Mouse (Mus musculus) right cerebral cortex, postnatal 25 days (tissue): ENCODE results near the gene Dmrta2.

Source experiments
- DNase-seq: peaks from one replicate; pipeline ENCODE4 v3.0.0; 2022

Gene Dmrta2

DNA sequence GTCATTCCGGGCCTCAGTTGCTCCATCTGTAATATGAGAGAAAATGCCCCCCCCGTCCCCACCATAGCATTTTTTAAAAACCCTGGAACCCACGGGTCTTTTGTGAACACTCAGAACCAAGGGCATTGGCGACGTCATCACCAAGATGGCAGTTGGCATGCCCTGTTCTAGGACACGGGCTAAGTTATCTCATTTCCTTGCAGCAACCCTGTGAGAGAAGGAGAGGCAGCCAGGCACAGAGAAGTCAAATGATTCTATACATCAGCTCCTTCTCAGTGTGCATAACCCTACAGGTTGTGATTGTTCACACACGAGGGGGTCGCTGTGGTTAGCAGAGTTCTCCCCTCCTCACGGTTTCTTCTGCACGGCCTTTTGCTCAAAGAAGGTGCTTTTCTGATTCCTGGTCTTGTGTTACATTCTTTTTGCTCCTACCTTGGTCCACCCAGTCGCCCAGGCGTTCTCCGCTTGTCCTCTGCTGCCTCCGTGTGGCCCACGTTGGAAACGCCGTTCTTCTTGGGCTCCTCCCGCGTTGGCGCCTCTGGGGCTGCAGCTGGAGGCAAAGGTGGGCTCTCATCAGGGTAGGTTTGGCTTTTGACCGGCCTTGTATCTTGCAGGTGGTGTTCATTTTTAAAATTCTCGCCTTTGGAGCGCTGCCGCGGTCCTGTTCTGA lies 44.2 kb downstream of the Dmrta2 start:
- DNase-seq: peak; percentile 83

DNA sequence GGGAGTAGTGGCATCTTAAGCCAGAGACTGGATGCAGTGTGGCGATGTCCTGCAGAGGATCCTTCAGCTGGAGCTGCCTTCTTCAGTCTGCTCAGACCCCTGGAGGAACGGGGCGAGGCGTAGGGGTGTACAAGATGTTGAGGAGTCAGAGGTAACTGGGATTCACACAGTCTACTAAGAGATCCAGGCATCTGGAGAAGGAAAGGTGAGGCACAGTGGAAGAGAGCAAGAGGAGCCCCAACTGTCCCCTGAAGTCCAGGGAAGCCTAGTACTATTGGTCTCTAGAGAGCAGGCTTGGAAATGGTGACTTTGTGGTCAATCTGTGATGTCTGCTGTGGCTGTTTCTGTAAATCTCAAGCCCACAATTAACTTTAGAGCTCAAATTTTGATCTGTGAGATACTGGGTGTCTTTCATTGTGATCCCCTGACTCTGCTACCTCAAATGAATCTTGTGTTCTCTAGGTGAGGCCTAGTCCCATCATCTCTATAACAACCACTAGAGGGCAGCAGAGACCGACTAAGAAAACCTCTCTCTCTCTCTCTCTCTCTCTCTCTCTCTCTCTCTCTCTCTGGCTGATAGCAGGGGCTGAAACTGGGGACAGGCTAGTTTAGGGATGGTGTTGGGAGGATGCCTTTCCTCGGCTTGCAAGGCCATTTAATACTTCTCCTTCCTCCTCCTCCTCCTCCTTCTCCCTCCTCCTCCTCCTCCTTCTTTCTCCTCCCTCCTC lies 50.8 kb downstream of the Dmrta2 start:
- no peak for DNase-seq

DNA sequence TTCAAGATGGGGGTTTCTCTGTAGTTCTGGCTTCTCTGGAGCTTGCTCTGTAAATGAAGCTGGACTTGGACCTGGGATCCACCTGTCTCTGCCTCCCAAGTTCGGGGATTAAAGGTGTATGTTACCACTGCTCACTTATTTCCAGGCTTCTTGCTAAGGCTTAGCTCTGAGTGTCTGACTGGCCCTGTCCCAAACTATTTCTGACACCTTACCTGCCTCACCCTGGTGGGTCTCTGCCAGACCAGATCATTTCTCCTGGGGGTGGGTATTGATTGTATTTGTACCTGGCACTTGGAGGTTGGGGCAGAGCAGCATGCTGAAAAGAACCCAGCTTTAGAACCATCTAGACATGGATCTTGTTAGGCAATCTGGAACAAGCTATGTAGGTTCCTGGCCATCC lies 51.6 kb downstream of the Dmrta2 start:
- DNase-seq: no peak
